Mouse (Mus musculus) adrenal gland, postnatal 10 days (tissue): ENCODE results near the gene P3h3. TPM values are rescaled to one million over a fixed set of nuclear protein-coding genes. Genes with fewer than 3 reads are reported as not detected.
A peak's percentile ranks its signal among the peaks of the same experiment; 100 is the strongest.

ENCODE experiments used
- DNase-seq: peaks from one replicate; pipeline ENCODE4 v3.0.0; 2021; ENCODE audit warnings: mixed read lengths
- total RNA-seq, 2 experiments: library from RNA; stranded (reverse); gene quantifications; 2 replicates each; pipeline ENCODE4 v1.2.3; 2021

P3h3 gene
- total RNA-seq, 2 experiments from 2014 or later, result 26.6 to 29.6 TPM

GRCm38 (mm10) chr6:124865766-124866362 lies 8.3 kb upstream of the P3h3 start:
- no peak for DNase-seq

- DNase-seq, result peak; percentile 80
Measured at GRCm38 (mm10) chr6:124863658-124864298, 6.2 kb upstream of the P3h3 start, which contains the start of gene Gpr162. TSS of gene Gpr162 (minus strand) at chr6:124863983.

GRCm38 (mm10) chr6:124863125-124863657 lies 5.6 kb upstream of the P3h3 start:
- no peak for DNase-seq

GRCm38 (mm10) chr6:124862406-124863124 lies 5.0 kb upstream of the P3h3 start:
- no peak for DNase-seq

GRCm38 (mm10) chr6:124861802-124862201 lies 4.2 kb upstream of the P3h3 start:
- DNase-seq, result no peak

GRCm38 (mm10) chr6:124861266-124861665 lies 3.7 kb upstream of the P3h3 start:
- no peak for DNase-seq

- DNase-seq, result no peak
Measured at GRCm38 (mm10) chr6:124860511-124860910, 3.0 kb upstream of the P3h3 start.

GRCm38 (mm10) chr6:124859725-124860124 lies 2.2 kb upstream of the P3h3 start:
- DNase-seq, result peak; percentile 95

GRCm38 (mm10) chr6:124858561-124859318 lies 1.2 kb upstream of the P3h3 start:
- DNase-seq, result no peak

- no peak for DNase-seq
Measured at GRCm38 (mm10) chr6:124857840-124858530, 433 bp upstream of the P3h3 start.

GRCm38 (mm10) chr6:124856321-124856720 lies 1.2 kb downstream of the P3h3 start:
- DNase-seq, result no peak

GRCm38 (mm10) chr6:124854647-124855046 lies 2.9 kb downstream of the P3h3 start:
- no peak for DNase-seq

GRCm38 (mm10) chr6:124850535-124850934 lies 7.0 kb downstream of the P3h3 start:
- no peak for DNase-seq

- DNase-seq, result peak; percentile 95
Measured at GRCm38 (mm10) chr6:124847305-124847704, 10.2 kb downstream of the P3h3 start.

- no peak for DNase-seq
Measured at GRCm38 (mm10) chr6:124840241-124841167, 17.0 kb downstream of the P3h3 start, which contains the start of gene Gnb3. TSS of gene Gnb3 (minus strand) at chr6:124840275.

- peak; percentile 48 for DNase-seq
Measured at GRCm38 (mm10) chr6:124839805-124840204, 17.7 kb downstream of the P3h3 start.

- DNase-seq, result no peak
Measured at GRCm38 (mm10) chr6:124836411-124836810, 21.1 kb downstream of the P3h3 start.

GRCm38 (mm10) chr6:124835531-124835930 lies 22.0 kb downstream of the P3h3 start:
- no peak for DNase-seq

- DNase-seq, result no peak
Measured at GRCm38 (mm10) chr6:124834512-124835081, 23.0 kb downstream of the P3h3 start.

GRCm38 (mm10) chr6:124831649-124832048 lies 25.9 kb downstream of the P3h3 start:
- no peak for DNase-seq
